Mouse (Mus musculus): Measurements from ENCODE around the gene Rbm20.

Gene Rbm20

DNA sequence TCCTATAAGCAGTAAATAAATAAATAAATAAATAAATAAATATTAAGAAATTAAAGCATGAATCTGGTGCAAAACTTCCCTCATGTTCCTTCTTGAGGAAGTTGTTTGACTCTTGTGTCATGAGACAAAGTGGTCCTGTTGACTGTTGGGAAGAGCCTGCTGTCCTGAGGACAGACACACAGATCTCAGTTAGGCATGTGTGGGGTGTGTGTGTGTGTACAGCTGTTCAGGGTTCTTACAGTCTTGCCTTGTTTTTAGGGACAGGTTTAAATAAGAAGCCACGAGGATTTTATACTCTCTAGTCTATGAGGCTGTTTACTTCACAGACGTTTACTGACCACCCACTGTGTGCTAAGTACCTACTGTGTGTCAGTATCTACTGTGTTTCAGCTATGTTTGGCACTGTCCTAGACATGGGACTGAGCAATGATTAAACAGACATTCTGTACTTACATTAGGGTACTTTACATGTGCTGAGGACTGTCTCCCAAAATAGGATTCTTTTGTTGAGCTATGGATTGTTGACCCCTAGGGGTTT, 81.8 kb downstream of the Rbm20 start:
- DNase-seq, result no peak

DNA sequence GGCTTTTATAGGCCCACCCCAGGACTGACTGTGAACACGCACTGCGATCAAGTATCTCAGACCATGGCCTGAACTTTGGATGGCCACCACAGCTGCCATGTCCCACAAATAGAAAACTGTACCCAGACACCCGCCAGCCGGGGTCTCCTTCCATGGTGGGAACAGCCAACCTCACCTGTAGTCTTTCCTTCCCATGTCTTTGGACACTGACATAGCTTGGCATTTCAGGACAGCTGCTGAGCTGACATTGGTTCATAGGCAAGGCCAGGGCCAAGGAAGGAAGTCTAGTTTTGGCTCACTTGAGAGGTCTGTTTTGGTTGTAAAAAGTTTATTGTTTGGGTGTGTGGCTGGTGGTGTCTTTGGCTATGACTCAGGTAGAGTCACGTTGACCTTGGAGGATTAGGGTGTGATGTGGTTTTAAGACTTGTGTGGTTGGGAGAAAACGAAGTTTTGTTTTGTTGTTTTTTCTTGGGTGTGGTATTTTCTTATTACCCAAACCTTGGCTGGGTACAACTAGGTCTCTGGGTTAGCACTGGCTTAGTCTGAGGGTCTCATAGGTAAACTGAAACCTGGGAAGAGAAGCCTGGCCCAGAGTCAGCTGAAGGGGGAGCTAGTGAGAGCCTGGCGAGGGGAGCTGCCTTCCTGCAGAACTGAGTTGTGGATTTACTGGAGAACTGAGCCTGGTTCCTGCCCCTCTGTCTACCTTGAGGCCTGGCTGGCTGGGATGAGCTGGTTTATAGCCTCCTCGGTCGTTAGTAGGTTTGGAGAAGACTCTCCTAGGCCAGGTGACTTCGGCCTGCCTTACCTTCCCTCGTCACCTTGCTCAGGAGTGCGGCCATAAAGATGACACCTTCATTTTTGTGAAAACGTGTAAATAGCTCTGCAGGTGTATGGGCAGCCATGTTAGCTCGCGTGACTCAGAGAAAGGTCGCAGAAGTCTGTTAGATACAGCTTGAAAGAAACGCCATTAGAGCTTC, 83.3 kb downstream of the Rbm20 start:
- DNase-seq, result no peak

DNA sequence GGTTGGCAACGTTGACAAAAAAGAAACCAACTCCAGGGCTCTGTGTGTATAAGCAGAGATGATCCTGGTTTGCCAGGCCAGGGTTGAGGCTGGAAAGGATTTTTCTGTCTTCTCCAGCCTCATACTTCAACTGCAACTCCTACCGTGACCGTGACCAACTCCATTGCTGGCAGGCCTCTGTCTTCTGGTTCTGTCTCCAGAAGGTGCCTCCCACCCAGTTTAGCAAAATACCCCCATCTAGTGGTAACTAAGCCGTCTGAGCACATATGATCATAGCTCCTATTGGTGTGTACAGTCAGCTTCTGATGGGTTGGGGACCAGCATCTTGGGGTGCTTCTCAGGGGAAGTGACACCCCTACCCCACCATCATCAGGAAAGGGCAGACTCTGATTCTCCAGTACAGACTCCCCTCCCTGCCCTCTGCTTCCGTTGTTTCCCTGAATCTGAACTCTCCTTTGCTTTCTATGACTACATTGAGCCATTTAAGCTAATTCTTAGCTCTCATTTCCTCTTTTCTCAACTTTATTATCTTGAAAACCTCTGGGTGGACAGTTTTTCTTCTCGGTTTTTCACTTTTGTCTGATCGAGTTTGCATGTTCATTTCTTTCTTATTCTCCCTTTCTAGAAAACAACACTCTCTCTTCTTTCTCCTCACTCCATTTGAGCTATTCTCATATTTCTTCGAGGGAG, 85.8 kb downstream of the Rbm20 start:
- no peak for DNase-seq

DNA sequence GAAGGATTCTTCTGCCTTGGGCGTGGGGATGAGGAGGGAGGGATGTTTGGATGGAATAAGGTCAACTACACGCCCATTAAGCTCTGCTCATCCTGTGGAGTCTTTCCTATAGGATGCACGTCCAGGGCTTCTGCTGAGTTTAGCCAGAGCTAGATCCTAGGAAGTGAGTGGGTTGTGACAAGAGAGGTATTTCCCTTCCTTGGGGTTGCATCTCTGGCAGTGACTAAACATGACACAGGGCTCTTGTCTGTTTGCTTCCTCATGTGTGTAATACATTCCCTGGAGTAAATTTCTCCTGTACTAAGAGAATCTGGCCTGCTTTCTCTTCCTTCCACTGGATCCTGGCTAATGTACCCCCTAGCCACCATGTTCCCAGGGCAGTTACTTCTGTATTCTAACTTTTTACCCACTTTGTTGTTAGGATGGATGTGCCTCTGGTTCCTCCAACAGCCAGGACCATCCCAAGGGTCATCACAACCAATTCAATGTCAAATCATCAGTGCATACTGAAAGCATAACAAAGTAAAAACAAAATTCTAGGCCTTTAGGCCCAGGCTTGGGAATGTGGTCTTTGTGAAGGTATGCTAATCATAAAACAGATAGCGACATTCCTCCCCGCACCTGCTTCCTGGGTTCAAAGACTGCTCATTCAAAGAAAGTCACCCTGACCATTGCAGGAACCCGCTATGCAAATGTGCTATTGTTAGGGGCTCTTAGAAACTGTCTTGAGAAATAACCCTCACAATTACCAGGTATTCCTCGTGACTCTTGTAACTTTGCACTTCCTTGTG, 87.8 kb downstream of the Rbm20 start:
- no peak for DNase-seq

DNA sequence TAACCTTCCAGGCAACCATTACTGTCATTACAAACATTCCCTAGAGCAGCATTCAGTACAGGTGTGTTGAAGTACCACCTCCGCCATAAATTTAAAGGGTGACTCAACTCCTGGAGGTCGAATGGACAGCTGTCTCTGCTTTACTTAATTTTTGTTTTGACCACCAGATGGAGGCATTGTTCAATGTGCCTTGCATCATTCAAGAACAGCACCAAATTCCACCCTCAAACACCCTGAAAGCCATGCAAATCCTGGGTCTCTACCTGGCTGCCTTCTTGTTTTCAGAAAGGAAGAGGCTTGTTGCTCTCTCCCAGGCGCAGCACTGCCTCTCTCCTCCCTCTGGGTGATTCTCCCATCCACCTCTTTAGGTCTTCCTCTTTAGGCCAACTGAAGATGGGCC, 91.4 kb downstream of the Rbm20 start:
- DNase-seq, result peak in 1 of 2 experiments; percentile 50

DNA sequence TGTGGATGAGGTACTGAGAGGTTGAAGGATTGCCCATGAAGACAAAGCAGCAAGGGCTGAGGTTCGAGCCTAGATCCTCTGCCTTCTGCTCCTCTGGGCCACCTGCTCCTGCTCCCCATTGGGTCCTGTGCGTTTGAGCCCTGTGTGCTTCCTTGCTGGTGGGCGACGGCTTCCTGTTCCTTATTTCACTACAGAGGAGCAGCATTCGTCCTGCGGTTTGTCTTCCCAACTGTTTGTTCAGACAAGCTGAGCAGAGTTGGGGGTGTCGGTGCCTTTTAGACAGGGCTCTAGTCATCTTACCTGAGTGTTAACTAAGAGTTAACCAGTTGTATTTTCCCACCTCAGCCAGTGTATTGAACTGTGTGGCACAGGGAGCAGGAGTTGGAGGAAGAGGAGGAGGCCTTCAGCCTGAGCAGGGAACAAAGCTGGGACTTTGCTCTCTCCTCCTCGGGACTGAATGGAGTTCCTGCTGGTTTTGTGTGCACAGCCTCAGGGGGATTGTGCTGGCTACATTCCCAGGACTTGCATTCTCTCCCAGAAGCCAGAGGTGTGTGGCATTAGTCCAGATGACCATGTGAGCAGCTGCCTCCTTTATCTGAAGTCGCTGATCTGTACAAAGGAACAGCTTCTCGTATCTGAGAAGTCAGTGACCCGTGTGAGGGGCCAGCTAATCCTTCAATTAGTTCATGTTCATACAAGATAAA, 97.0 kb downstream of the Rbm20 start:
- peak; percentile 89 to 90 for DNase-seq

DNA sequence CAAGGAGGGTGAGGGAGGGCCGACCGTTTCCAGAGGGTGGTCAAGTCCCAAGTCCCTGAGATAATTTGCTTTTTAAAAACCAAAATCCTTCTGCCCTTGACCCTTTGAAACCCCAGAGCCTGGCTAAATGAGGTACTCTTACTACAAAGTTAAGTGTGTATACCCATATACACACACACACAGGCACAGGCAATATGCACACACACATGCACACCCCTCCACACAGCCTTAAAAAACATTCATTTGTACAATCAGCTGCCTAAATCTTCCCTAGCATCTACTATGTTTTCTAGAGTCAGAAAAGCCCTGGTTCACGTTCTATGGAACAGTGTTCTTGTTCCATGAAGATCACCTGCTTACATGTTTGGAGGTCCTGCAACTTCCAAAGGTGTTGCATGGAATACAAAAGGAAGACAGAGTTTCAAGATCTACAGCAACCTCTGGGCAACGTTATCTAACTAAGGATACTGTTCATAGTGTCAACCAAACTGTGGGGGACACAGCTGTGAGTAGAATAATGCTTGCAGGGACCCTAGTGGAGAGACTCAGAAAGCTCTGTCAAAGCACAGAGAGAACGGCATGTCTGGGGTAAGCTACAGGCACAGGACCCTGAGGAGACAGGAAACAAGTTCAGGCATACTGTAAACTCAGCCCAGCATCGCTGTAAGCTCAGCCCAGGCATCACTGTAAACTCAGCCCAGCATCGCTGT, 97.7 kb downstream of the Rbm20 start:
- DNase-seq, result no peak

DNA sequence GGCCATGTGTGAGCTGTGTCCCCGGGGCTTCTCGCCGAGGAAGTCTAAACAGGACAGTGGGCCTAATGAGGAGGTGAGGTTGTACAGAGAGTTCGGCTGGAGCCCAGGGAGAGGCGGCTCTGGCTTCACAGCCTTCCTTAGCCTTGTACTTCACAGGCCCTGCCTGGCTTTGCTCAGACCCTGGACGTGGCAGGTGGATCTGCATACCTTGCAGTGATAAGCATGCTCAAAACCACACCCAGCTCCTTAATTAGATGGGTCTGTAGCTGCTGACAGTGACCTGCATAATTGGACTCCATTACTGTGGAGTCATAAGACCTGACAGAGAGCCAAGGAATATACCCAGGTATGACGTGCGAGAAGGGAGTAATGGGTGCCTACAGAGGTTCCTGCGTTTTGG, 102.3 kb downstream of the Rbm20 start:
- no peak for DNase-seq

DNA sequence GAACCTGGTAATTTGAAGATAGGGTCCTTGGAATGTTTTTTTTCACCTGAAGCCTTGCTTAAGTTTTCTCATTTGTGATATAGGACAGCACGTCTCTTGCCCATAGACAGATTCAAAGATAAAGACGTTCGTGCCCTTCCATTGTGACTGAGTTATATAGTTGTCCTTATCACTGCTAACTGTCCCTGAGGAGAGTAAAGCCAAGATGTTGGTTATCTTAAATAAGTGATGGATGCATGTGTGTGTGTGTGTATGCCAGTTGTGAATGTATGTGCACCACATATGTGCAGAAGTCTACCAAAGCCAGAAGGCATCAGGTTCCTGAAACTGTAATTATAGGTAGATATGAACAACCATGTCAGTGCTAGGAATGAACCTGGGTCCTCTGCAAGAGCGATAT, 102.7 kb downstream of the Rbm20 start:
- no peak for DNase-seq

DNA sequence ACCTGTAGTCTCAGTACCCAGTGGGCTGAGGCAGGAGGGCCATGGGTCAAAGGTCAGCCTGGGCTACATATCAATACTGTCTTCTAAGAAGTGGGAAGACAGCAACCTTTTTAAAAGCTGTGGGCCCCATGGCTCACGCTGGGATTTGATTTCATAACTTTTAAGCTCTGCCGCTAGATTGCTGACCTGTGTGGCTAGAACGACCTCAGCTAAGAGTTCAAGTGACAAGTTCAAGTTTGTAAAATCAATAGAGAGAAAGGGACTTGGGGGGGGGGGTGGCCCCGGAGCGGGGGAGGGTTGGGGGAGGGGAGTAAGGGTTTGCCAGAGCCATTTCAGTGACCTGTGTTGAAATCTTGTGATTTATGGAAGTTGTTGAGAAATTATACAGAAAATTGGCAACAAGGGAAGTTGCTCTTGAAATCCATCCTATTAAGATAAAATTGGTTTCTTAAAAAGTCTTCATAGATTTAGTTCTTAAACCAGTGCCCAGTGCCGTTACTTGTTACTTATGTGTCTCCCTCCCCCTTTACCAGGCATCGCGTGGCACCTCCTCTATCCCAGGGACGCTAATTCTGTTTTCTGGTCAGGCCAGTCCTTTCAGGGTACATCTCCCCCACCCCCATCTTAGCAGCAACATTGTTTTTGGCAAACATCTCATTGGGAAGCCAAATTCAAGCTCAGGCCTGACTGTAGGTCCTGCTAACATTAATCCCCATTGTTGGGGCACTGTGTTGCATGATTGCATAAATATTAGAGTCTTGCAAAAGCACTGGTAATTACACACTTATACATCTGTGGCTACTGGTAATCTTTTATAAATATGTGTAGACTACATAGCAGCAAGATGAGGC, 103.9 kb downstream of the Rbm20 start:
- DNase-seq, result peak; percentile 34 to 47

DNA sequence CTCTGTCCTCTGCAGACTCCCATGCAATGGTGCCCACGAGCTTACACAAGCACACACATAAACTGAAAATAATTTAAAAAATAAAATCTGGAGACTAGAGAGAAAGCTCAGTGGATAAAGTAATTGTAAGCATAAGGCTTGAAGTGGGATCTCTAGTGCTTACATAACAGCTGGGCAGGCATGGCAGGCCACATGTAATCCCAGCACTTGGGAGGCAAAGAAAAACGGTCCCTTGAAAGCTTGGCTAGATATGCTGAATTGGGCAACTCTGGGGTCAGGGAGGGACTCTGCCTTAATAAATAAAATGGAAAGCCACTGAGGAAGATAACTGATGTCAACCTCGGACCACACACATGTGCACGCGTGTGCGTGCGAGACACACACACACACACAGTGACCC, 104.7 kb downstream of the Rbm20 start:
- DNase-seq, result no peak

DNA sequence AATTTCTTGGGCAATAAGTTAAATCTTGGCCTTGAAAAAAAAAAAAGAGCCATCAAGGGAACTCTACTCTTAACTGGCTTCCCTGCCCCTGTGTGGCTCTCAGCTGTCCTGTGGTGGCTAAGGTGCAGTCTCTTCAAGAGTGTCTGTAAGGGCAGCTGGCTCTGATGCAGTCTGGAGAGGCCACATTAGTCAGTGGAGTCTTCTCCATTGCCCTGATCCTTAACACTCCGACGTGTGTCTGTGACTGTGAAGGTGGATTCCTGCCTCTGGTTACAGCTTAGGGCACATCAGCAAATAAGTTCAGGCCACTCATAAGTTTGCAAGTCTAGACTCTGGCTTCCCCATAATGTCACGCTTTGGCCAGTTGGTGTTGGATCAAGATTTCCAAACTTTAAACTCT, 108.2 kb downstream of the Rbm20 start:
- DNase-seq, result no peak

DNA sequence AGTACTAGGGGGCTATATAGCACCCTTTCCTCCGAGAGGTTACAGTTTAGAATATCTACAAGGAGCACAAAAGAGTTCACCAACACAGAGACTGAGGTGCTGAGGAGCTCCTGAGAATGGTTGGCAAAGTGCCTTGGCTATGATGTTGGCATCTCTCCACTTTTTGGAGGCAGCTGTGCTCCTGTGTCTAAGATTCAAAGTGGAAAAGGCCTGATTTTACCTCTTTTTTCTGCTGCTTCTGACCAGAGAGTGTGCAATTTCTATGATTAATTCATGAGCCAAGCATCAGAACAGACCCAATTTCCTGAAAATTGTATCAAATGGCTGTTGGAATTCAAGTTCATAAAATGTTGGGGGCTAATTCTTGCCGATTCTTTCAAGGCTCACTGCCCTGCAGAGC, 109.1 kb downstream of the Rbm20 start:
- peak in 1 of 2 experiments; percentile 41 for DNase-seq

DNA sequence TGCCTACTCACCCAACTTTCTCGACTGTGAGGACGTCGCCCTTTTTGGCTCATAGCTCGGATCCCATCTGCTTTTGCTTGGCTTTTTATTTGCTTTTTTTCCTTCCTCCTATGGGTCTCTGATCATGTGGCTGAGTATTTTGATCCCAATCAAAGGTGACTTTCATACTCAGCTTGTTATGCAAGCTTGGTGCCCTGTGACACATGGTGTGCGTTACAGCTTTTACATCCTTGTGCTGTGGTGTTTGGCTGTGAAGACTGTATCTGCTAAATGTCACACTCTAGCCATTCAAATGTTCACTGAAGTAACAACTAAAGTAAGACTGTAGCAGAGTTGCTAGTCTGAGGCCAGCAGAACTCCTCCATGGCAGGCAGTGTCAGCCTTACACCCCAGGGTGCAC, 109.7 kb downstream of the Rbm20 start:
- DNase-seq, result no peak

DNA sequence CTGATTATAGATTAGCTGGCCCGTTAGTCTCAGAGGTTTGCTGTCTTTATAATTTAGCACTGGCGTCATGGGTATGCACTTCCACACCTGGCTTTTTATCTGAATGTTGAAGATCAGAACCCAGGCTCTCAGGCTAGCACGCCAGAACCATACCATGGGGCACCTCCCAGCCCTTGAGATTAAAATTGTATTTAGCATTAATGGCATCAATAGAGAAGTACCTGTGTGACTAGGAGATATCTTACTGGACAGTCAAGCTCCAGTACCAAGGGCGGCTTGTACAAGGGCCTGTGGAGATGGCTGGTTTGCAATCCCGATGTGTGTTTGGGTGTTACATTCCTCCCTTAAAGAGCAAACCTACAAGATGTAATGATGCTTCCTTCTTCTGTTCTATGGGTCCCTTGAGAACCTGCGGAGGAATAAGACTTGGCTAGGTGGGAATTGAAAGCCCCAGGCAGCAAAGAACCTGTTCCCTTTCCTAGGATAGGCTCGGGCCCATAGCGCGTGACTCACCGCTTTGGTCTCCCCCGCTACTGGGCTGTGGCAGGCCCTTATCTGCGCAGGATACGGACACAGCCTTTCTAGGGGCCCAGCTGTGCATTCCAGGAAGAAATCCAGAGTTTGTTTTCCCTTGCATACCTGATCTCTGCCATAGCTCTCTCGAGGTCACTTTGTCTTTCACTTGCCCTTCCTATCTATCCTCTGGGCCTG, 111.7 kb downstream of the Rbm20 start:
- no peak for DNase-seq

DNA sequence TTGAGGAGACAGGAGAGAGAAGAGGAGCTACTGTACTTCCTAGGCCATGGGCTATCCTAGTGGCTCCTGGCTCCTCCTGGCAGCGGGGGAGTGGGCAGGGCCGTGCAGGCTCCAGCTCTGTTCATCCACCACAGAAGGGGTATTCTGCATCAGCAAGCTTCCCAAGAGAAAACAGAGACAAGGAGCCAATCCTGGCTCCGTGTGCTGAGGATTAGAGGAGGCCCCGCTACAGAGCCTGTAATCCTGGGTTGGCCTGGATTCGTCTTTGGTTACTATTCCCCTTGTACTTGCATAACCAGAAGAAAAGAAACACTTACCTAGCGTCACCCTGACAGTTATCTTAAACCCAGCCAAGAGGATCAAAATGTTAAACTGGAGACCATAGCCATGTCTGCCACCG, 112.5 kb downstream of the Rbm20 start:
- no peak for DNase-seq

DNA sequence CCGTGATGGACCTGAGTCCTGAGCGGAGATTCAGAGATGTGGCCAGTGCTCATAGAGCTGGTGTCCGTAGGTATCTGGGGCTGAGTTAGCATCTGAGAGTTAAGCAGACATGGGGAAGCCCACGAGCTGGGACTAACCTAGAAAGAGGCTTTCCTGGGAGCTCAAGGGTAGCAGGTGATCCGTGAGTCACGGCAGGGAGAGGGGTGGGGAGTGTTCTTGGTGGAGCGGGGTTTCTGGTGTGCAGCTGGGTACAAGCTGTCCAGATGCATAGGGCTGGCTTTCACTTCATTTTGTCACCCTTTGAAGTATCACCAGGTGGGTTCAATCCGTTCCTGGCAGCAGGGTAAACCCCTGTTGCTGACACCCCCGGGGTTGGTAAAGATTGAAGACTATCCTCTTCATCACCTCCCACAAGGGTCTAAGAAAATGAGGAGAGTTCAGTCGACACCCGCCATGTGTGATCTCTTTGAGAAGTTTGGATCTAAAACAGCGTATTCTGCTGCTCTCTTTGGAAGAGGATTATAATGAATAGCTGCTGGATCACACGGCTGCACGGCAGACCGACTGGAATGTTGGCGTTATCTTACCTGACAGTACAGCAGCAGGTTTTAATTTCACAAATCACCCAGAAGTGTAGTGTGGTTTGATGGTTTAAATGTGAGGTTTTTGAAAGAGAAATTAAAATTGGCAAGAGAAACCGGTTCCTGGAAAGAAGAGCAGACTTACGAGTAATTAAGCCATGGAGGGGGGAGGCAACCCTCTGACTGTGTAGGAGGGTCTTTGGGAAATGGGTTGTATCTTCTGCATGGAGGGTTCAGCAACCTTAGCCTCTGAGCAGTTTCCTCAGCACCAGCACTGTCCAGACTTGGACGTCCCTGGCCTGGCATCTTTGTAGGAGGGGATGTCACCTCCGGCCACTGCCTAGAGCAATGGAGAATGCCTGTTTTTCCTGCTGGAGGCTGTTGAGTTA, 114.9 kb downstream of the Rbm20 start:
- DNase-seq, result no peak

DNA sequence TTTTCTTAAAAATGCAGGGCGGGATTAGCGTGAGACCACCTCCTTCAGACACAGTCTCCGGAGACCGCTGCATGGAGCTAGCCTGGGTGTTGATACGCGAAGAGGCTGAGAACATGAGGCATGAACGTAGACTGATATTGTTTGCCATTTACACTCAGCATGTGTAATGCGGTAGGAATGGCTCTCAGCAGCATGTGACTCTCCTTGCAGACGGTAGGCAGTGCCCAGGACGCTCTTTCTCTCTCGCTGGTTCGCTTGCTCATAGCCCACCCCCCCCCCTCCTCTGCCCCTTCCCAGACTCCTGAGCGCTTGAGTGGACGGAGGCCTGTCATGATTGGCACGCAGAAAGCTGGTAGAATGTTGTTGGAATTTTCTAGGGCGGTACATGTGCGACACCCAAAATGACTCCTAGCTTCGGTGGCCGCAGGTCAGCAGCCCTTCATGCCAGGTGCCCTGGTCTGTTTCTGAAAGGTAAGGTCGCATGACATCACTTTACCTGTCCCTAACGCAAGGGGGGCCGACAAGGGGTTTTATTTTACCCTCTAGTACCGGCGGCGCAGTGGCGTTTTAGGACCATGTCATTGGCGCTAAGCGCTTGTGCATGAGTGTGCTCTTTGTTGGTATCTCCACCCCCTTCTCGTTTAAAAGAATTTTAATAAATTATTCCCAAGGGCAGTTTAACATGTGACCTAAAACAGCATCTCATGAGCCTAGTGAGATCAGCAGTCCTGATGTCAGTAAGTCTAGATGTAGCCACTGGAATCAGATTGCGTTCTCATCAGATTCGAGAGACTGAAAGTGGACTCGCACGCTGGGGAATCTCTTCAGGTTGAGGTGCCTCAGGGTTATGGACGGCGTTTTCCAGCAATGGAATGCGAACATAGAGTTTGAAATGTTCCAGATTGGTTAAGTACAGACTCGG, 116.1 kb downstream of the Rbm20 start:
- peak in 1 of 2 experiments; percentile 74 for DNase-seq
